Mouse (Mus musculus) B cell, adult (primary cell): ENCODE results near the gene Ube2j2. TPM values are rescaled to one million over a fixed set of nuclear protein-coding genes. Genes with fewer than 3 reads are reported as not detected.

Source experiments
- total RNA-seq: library from RNA; stranded (reverse); gene quantifications from 4 replicates; pipeline ENCODE4 v1.2.4, GENCODE M21; 2023; ENCODE audit not compliant: inconsistent age

Ube2j2 gene
- 98.2 to 110 TPM (median 106 TPM) in 4 replicates for total RNA-seq

DNA sequence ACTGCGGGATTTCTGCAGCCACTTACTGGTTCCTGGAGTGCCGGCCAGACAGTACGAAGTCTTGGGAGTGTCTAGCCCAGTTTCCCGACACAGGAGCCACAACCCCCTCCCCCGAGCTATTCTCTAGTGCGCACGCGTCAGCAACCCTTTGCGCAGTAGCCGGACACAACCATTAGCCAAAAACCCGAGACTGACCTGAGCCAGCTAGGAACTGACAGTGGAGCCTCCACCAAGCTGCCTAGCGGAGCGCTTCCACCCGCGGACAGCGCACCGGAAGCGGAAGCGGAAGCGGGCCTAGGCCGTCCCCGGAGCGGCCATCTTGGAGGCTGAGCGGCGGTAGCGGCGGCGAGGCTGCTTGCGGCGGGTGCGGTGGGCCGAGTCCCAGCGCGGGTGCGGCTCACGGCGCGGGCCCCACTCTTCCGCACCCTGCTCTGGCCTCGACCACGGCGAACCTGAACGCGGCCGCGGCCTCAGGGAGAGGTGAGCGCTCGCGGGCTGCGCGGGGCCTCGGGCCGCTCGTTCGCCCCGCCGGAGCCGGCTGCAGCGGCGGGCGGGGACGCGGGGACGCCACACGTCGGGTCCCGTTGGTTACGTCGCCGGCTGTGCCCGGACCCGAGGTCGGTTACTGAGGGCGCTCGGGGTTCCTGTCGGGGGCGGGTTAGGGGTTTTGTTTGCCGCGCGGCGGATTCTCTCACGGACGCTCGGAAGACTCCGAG, at the start of gene Ube2j2:
Gene Ube2j2, plus strand, starts transcription at position 298 of the 716 bp plus-strand sequence.

GRCm38 (mm10) chr4:155962167-155962971, 18.7 kb downstream of the Ube2j2 start, which contains the start of gene C1qtnf12:
Gene C1qtnf12, plus strand, starts transcription at chr4:155962318.

GRCm38 (mm10) chr4:155992241-155992905, 48.7 kb downstream of the Ube2j2 start, which contains the start of the genes B3galt6 and Sdf4:
Gene B3galt6, minus strand, starts transcription at chr4:155992649.
Gene Sdf4, plus strand, starts transcription at chr4:155992872.

Other genes starting within 250 kb of the Ube2j2 start
- 2.7 to 3.2 TPM (median 2.8 TPM) in 4 replicates for gene Fndc10, start 249.5 kb upstream of the Ube2j2 start, total RNA-seq
- 77.2 to 87.4 TPM (median 82.1 TPM) in 4 replicates for gene Ssu72, start 239.0 kb upstream of the Ube2j2 start, total RNA-seq
- gene Tmem240, start 209.0 kb upstream of the Ube2j2 start, total RNA-seq: 0.32 to 0.60 TPM (median 0.47 TPM) in 4 replicates
- gene Atad3a, start 182.7 kb upstream of the Ube2j2 start, total RNA-seq: 45.0 to 54.2 TPM (median 52.5 TPM) in 4 replicates
- not detected in 4 replicates for gene Vwa1, start 169.1 kb upstream of the Ube2j2 start, total RNA-seq
- gene Tmem88b, start 158.0 kb upstream of the Ube2j2 start, total RNA-seq: not detected in 4 replicates
- gene Ankrd65, start 153.4 kb upstream of the Ube2j2 start, total RNA-seq: not detected in 4 replicates
- gene Mrpl20, start 141.0 kb upstream of the Ube2j2 start, total RNA-seq: 42.4 to 51.3 TPM (median 45.0 TPM) in 4 replicates
- gene Ccnl2, start 131.3 kb upstream of the Ube2j2 start, total RNA-seq: 212 to 234 TPM (median 221 TPM) in 4 replicates
- gene Aurkaip1, start 112.6 kb upstream of the Ube2j2 start, total RNA-seq: 72.7 to 92.7 TPM (median 80.5 TPM) in 4 replicates
- 10.4 to 12.7 TPM (median 11.4 TPM) in 4 replicates for gene Mxra8, start 104.2 kb upstream of the Ube2j2 start, total RNA-seq
- 59.0 to 80.3 TPM (median 71.7 TPM) in 4 replicates for gene Dvl1, start 96.4 kb upstream of the Ube2j2 start, total RNA-seq
- 0.55 to 1.4 TPM (median 1.0 TPM) in 4 replicates for gene Tas1r3, start 80.5 kb upstream of the Ube2j2 start, total RNA-seq
- gene Cptp, start 74.4 kb upstream of the Ube2j2 start, total RNA-seq: 5.7 to 9.4 TPM (median 8.1 TPM) in 4 replicates
- 44.3 to 52.8 TPM (median 52.3 TPM) in 4 replicates for gene Ints11, start 74.3 kb upstream of the Ube2j2 start, total RNA-seq
- gene Pusl1, start 52.0 kb upstream of the Ube2j2 start, total RNA-seq: 21.1 to 25.0 TPM (median 23.6 TPM) in 4 replicates
- 66.3 to 71.7 TPM (median 69.2 TPM) in 4 replicates for gene Acap3, start 52.0 kb upstream of the Ube2j2 start, total RNA-seq
- gene C1qtnf12, start 18.5 kb downstream of the Ube2j2 start, total RNA-seq: 1.6 to 3.1 TPM (median 2.1 TPM) in 4 replicates
- 2.3 to 3.4 TPM (median 2.8 TPM) in 4 replicates for gene B3galt6, start 48.8 kb downstream of the Ube2j2 start, total RNA-seq
- 120 to 134 TPM (median 127 TPM) in 4 replicates for gene Sdf4, start 49.0 kb downstream of the Ube2j2 start, total RNA-seq
- 6.0 to 9.5 TPM (median 7.1 TPM) in 4 replicates for gene Tnfrsf4, start 70.0 kb downstream of the Ube2j2 start, total RNA-seq
- gene Tnfrsf18, start 82.3 kb downstream of the Ube2j2 start, total RNA-seq: 13.5 to 16.3 TPM (median 14.2 TPM) in 4 replicates
- not detected in 4 replicates for gene Ttll10, start 115.6 kb downstream of the Ube2j2 start, total RNA-seq
- 49.2 to 80.5 TPM (median 61.4 TPM) in 4 replicates for gene 9430015G10Rik, start 166.2 kb downstream of the Ube2j2 start, total RNA-seq
- 0.67 to 1.3 TPM (median 0.90 TPM) in 4 replicates for gene Rnf223, start 186.7 kb downstream of the Ube2j2 start, total RNA-seq